ENCODE assay signal across 25 mouse cellular contexts in genomic region chr16:28018311-28018710, GRCm38 (mm10).
DNase-seq lines count a peak whose midpoint lies in the region; ATAC-seq lines count a peak whose summit lies in the region.
"Had no signal": no experiment of that assay in that cellular context is flagged by ENCODE, and none has a peak within 500 bp of the region (broad histone marks: within the 10 kb centered on the region; RNA-seq: fewer than 3 reads in every experiment).

No protein-coding gene starts in this region.

- H3K9ac ChIP-seq in forebrain, embryonic 12.5 days = no peak overlapping the region
- H3K9ac ChIP-seq: embryonic facial prominence, embryonic 13.5 days; forebrain, embryonic 13.5 days; forebrain, postnatal 0 days; hindbrain, embryonic 12.5 days; hindbrain, embryonic 15.5 days had no signal

- H3K9me3 ChIP-seq in forebrain, embryonic 12.5 days = no peaks in the 10 kb centered on the region
- H3K9me3 ChIP-seq: embryonic facial prominence, embryonic 10.5 days; embryonic facial prominence, embryonic 13.5 days; forebrain, embryonic 13.5 days; G1E; hindbrain, embryonic 12.5 days; hindbrain, embryonic 15.5 days had no signal

- peak; percentile 10 for DNase-seq in embryo, embryonic 10 days (ENCODE audit: low spot score)
- DNase-seq in embryo, embryonic 9.5 days (ENCODE audit: extremely low spot score) = no peak
- DNase-seq in kidney, postnatal 14 days = peak; percentile 6
- DNase-seq in kidney, adult 9 months = no peak
- DNase-seq in ES-CJ7 (ENCODE audit: low read depth, low spot score) = peak; percentile 36
- DNase-seq in ZHBTc4 (ENCODE audit: low read depth, low spot score) = peak; percentile 13
- DNase-seq in adipocyte (ENCODE audit: low spot score) = no peak
- DNase-seq: adrenal gland, adult 2 months; adrenal gland, postnatal 14 days; cerebellum, adult 11 months; cerebellum, adult 2 months; cerebellum, adult 9-11 months; cerebellum, postnatal 25 days; forebrain, postnatal 0 days; gastrocnemius, adult 2 months; gastrocnemius, postnatal 14 days had no signal

- H3K27ac ChIP-seq in forebrain, embryonic 12.5 days = no peak overlapping the region
- H3K27ac ChIP-seq: embryonic facial prominence, embryonic 10.5 days; embryonic facial prominence, embryonic 13.5 days; forebrain, embryonic 13.5 days; gastrocnemius, adult 2 months; hindbrain, embryonic 12.5 days; hindbrain, embryonic 15.5 days had no signal

- no peaks in the 10 kb centered on the region for H3K27me3 ChIP-seq in forebrain, embryonic 12.5 days
- H3K27me3 ChIP-seq: embryonic facial prominence, embryonic 13.5 days; forebrain, embryonic 13.5 days; hindbrain, embryonic 12.5 days; hindbrain, embryonic 15.5 days had no signal

- H3K36me3 ChIP-seq in forebrain, embryonic 12.5 days (replicated peaks) = no peaks in the 10 kb centered on the region
- H3K36me3 ChIP-seq: embryonic facial prominence, embryonic 10.5 days; embryonic facial prominence, embryonic 13.5 days; G1E; hindbrain, embryonic 12.5 days; hindbrain, embryonic 15.5 days had no signal

- no peak for ATAC-seq in forebrain, embryonic 12.5 days (ENCODE audit: low FRiP score)
- ATAC-seq: forebrain, embryonic 13.5 days; forebrain, postnatal 0 days had no signal

- no peak overlapping the region for H3K4me3 ChIP-seq in forebrain, embryonic 12.5 days (replicated peaks)
- H3K4me3 ChIP-seq: embryonic facial prominence, embryonic 10.5 days; embryonic facial prominence, embryonic 13.5 days; erythroblast, embryonic 14.5 days; forebrain, embryonic 13.5 days; gastrocnemius, adult 2 months; hindbrain, embryonic 12.5 days; hindbrain, embryonic 15.5 days had no signal

- H3K4me2 ChIP-seq in forebrain, embryonic 12.5 days = no peak overlapping the region
- H3K4me2 ChIP-seq: embryonic facial prominence, embryonic 13.5 days; forebrain, embryonic 13.5 days; heart, embryonic 11.5 days; hindbrain, embryonic 12.5 days; hindbrain, embryonic 15.5 days had no signal

- no peaks in the 10 kb centered on the region for H3K4me1 ChIP-seq in forebrain, embryonic 12.5 days
- H3K4me1 ChIP-seq: embryonic facial prominence, embryonic 10.5 days; forebrain, embryonic 13.5 days; hindbrain, embryonic 12.5 days; hindbrain, embryonic 15.5 days had no signal

Comparison
In these comparisons a context has a peak if more than half of its experiments do, and no peak if none do; other contexts are left out.
1. DNase-seq: peak in embryo, embryonic 10 days (single experiment), kidney, postnatal 14 days (single experiment), ES-CJ7 (single experiment) and ZHBTc4 (single experiment); none in embryo, embryonic 9.5 days (single experiment), kidney, adult 9 months (single experiment) and adipocyte (single experiment).